Comparison of ENCODE assay signal across 8 mouse cellular contexts in the genomic region with DNA sequence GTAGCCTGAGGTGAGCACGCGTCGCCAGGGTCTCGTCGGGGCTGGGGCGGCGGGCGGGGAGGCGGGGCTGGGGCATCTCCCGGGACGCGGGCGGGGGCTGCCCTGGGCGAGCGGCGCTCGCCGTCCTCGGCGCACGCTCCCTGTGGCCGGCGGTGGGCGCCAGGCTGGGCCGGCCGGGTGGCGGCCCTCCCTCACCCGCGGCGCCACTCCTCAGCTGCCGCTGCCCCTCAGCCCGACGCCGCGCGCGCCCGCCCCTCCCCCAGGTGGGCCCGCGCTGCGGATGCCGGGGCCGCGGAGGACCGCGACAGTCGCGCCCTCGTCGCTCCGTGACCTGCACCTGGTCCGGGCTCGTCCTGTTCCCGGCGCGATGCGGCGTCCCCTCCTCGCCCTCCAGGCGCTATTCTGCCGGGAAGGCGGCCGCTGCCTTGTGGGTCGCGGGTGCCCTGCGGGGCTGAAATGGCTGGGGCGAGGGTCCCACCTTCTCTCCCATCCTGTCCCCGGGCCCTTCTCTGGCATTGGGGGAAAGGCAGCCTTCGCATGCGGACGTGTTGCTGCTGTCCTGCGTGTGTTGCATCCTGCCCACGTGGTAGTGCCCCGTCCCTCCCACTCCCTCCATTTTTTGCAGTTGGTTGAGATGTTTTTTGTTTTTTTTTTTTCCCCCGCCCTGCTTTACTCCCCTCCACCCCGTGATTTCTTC. TPM values are rescaled to one million over a fixed set of nuclear protein-coding genes. Genes with fewer than 3 reads are reported as not detected.
DNase-seq lines count a peak whose midpoint lies in the region; ATAC-seq and TF ChIP-seq lines count a peak whose summit lies in the region.

No protein-coding gene starts in this region.

- H3K36me3 ChIP-seq in liver, embryonic 12.5 days, result no peaks in the 10 kb centered on the region
- no peaks in the 10 kb centered on the region for H3K36me3 ChIP-seq in stomach, embryonic 14.5 days (ENCODE audit: control insufficient read depth, insufficient read depth, low read length)

- peaks cover 3% of the 10 kb centered on the region; the same call in 1 of the 2 replicates for H3K4me1 ChIP-seq in cortical plate, adult 2 months (ENCODE audit: control insufficient read depth, insufficient read depth, low read length)
- H3K4me1 ChIP-seq in liver, embryonic 12.5 days, result peaks cover 29% of the 10 kb centered on the region
- H3K4me1 ChIP-seq in stomach, embryonic 14.5 days (ENCODE audit: control insufficient read depth, insufficient read depth, low read length), result peaks cover 15% of the 10 kb centered on the region; the same call in 1 of the 2 replicates

- peak overlapping the region; percentile 74 for H3K4me3 ChIP-seq in cortical plate, adult 2 months (ENCODE audit: insufficient read depth, low read length)
- H3K4me3 ChIP-seq in liver, embryonic 12.5 days, result peak overlapping the region; percentile 98
- H3K4me3 ChIP-seq in stomach, embryonic 14.5 days (ENCODE audit: low read depth, low read length), result peak overlapping the region; percentile 90

- H3K9me3 ChIP-seq in liver, embryonic 12.5 days (replicated peaks), result no peaks in the 10 kb centered on the region
- H3K9me3 ChIP-seq in stomach, embryonic 14.5 days (ENCODE audit: control insufficient read depth, low read depth, low read length), result no peaks in the 10 kb centered on the region

- no peaks in the 10 kb centered on the region for H3K27me3 ChIP-seq in liver, embryonic 12.5 days (replicated peaks)
- no peaks in the 10 kb centered on the region for H3K27me3 ChIP-seq in stomach, embryonic 14.5 days (ENCODE audit: control insufficient read depth, insufficient read depth, low read length)

- DNase-seq in urinary bladder, postnatal 14 days (ENCODE audit: low spot score), result peak; percentile 38
- DNase-seq in urinary bladder, postnatal 10 days (ENCODE audit: low spot score), result no peak
- DNase-seq in gastrocnemius, adult 8-10 months (ENCODE audit: low spot score in 2 of 2), result peak; percentile 13 to 43

- peak; percentile 72 for ATAC-seq in inflammation-experienced regulatory T-cells, adult 6 months
- peak; percentile 78 for ATAC-seq in liver, embryonic 12.5 days
- ATAC-seq in monocyte, adult 5-6 weeks (replicated peaks; ENCODE audit: insufficient number of reproducible peaks, low FRiP score, low TSS enrichment, poor library complexity, severe bottlenecking), result peak; percentile 68
- ATAC-seq in stomach, embryonic 14.5 days (ENCODE audit: insufficient number of reproducible peaks, insufficient read depth, low FRiP score, low read depth), result peak; percentile 83

- peak overlapping the region; percentile 98 for H3K27ac ChIP-seq in cortical plate, adult 2 months (ENCODE audit: insufficient read depth, low read length)
- H3K27ac ChIP-seq in liver, embryonic 12.5 days, result peak overlapping the region; percentile 92
- peak overlapping the region; percentile 96 for H3K27ac ChIP-seq in stomach, embryonic 14.5 days (ENCODE audit: low read length)

- peak; percentile 29; the same call in 1 of the 2 replicates for TF ChIP-seq POLR2A in cortical plate, adult 2 months (IDR thresholded peaks at IDR 0.05; ENCODE audit: extremely low read depth, insufficient read depth, low read length)

- H3K4me2 ChIP-seq in liver, embryonic 12.5 days, result peak overlapping the region; percentile 93
- H3K4me2 ChIP-seq in stomach, embryonic 14.5 days (replicated peaks; ENCODE audit: low read depth, low read length), result peak overlapping the region; percentile 78

- H3K9ac ChIP-seq in liver, embryonic 12.5 days, result peak overlapping the region; percentile 95
- H3K9ac ChIP-seq in stomach, embryonic 14.5 days (replicated peaks; ENCODE audit: low read depth, low read length), result peak overlapping the region; percentile 95

- WGBS in liver, embryonic 12.5 days (ENCODE audit: insufficient replicate concordance), result under 1% methylated on average over 62 of the region's 76 CpGs
- WGBS in stomach, embryonic 14.5 days, result under 1% methylated on average over 52 of the region's 76 CpGs

- TF ChIP-seq CTCF in cortical plate, adult 2 months (IDR thresholded peaks at IDR 0.05; ENCODE audit: extremely low read depth, insufficient read depth, low read length), result no peak

RNA-seq across cellular contexts. Expression of a gene that starts 0.7 kb away (rescaled TPM):
- 12.5 and 15.8 TPM in 2 replicates for polyA plus RNA-seq in cortical plate, adult 2 months (2012; rRNA removed)
- 1 to 10 TPM; 3.6 to 4.9 (median 4.4) TPM for total RNA-seq in gastrocnemius, adult 8-10 months (2022)
- polyA plus RNA-seq in inflammation-experienced regulatory T-cells, adult 6 months (2017; shearing (Covaris generic)), result 1 to 10 TPM in 1 of 3 experiments, under 1 TPM in 2; 0.62 to 2.9 (median 0.87) TPM
- polyA plus RNA-seq in liver, embryonic 12.5 days (2016; fragmentation: Nextera tagmentation; extraction: Ambion mirVana), result 1.1 and 1.2 TPM in 2 replicates
- total RNA-seq in monocyte, adult 5-6 weeks (2017), result 0.29 to 8.2 TPM (median 5.1 TPM) in 3 replicates
- polyA plus RNA-seq in stomach, embryonic 14.5 days (2014; fragmentation: Nextera tagmentation; extraction: Ambion mirVana), result 3.3 and 3.8 TPM in 2 replicates

RNA-seq across cellular contexts. Expression of a gene that starts 3.2 kb away (rescaled TPM):
- 36.2 and 38.3 TPM in 2 replicates for polyA plus RNA-seq in cortical plate, adult 2 months (2012; rRNA removed)
- 10 to 100 TPM; 30.0 to 33.6 (median 31.3) TPM for total RNA-seq in gastrocnemius, adult 8-10 months (2022)
- polyA plus RNA-seq in inflammation-experienced regulatory T-cells, adult 6 months (2017; shearing (Covaris generic)), result 10 to 100 TPM; 11.2 to 16.4 (median 12.4) TPM
- polyA plus RNA-seq in liver, embryonic 12.5 days (2016; fragmentation: Nextera tagmentation; extraction: Ambion mirVana), result 10.0 and 10.8 TPM in 2 replicates
- 34.3 to 61.1 TPM (median 35.8 TPM) in 3 replicates for total RNA-seq in monocyte, adult 5-6 weeks (2017)
- 26.3 and 26.8 TPM in 2 replicates for polyA plus RNA-seq in stomach, embryonic 14.5 days (2014; fragmentation: Nextera tagmentation; extraction: Ambion mirVana)

RNA-seq across cellular contexts. Expression of a gene that starts 47.6 kb away (rescaled TPM):
- 8.4 and 9.0 TPM in 2 replicates for polyA plus RNA-seq in cortical plate, adult 2 months (2012; rRNA removed)
- total RNA-seq in gastrocnemius, adult 8-10 months (2022), result not detected
- polyA plus RNA-seq in inflammation-experienced regulatory T-cells, adult 6 months (2017; shearing (Covaris generic)), result under 1 TPM in 2 of 3 experiments, not detected in 1; 0.14 to 0.51 TPM
- 0.04 and 0.08 TPM in 2 replicates for polyA plus RNA-seq in liver, embryonic 12.5 days (2016; fragmentation: Nextera tagmentation; extraction: Ambion mirVana)
- total RNA-seq in monocyte, adult 5-6 weeks (2017), result 0.10 TPM in 1 of 3 replicates, not detected in the others
- 1.8 and 2.0 TPM in 2 replicates for polyA plus RNA-seq in stomach, embryonic 14.5 days (2014; fragmentation: Nextera tagmentation; extraction: Ambion mirVana)
